Mouse (Mus musculus) neural tube, embryonic 11.5 days (tissue): ENCODE results near the gene Ctns. TPM values are rescaled to one million over a fixed set of nuclear protein-coding genes. Genes with fewer than 3 reads are reported as not detected.

Source experiments
- ATAC-seq: fragments of 200-750 bp; cut with Nextera tagmentation; 2 replicates; pipeline ENCODE4 v1.8.0; 2017; ENCODE audit warnings: moderate number of reproducible peaks, mild to moderate bottlenecking, moderate TSS enrichment, moderate library complexity; ENCODE audit not compliant: insufficient read depth, low FRiP score, low TSS enrichment
- DNase-seq: peaks from one replicate; pipeline ENCODE4 v3.0.0-alpha.2; 2015; ENCODE audit warnings: low spot score
- H3K27ac ChIP-seq: fragments of 300-500 bp; sonication (generic); 2 replicates; pipeline ENCODE4 v1.5.1; 2014; ENCODE audit warnings: low read depth, mild to moderate bottlenecking, low read length
- H3K27me3 ChIP-seq: fragments of 300-500 bp; sonication (generic); 2 replicates; pipeline ENCODE4 v1.6.1; 2014; ENCODE audit warnings: mild to moderate bottlenecking, low read length, mixed read lengths; ENCODE audit not compliant: control insufficient read depth, insufficient read depth
- H3K36me3 ChIP-seq: fragments of 300-500 bp; sonication (generic); 2 replicates; pipeline ENCODE4 v1.6.1; 2014; ENCODE audit warnings: mild to moderate bottlenecking, low read length, moderate library complexity, mixed read lengths; ENCODE audit not compliant: control insufficient read depth, insufficient read depth
- H3K4me1 ChIP-seq: fragments of 300-500 bp; sonication (generic); 2 replicates; pipeline ENCODE4 v1.6.1; 2014; ENCODE audit warnings: low read length, mixed read lengths; ENCODE audit not compliant: control insufficient read depth, insufficient read depth
- H3K4me2 ChIP-seq: fragments of 300-500 bp; sonication (generic); 2 replicates; pipeline ENCODE4 v1.6.1; 2014; ENCODE audit warnings: low read depth, mild to moderate bottlenecking, moderate library complexity
- H3K4me3 ChIP-seq: fragments of 300-500 bp; sonication (generic); 2 replicates; pipeline ENCODE4 v1.5.1; 2014; ENCODE audit warnings: low read depth, low read length
- H3K9ac ChIP-seq: fragments of 300-500 bp; sonication (generic); 2 replicates; pipeline ENCODE4 v1.6.1; 2014; ENCODE audit warnings: mild to moderate bottlenecking, low read length
- H3K9me3 ChIP-seq: fragments of 300-500 bp; sonication (generic); 2 replicates; pipeline ENCODE4 v1.6.1; 2016; ENCODE audit warnings: low read length; ENCODE audit not compliant: control insufficient read depth
- WGBS: fragments of 180-500 bp; shearing (Covaris S2); extraction: QIAGEN DNeasy Blood & Tissue Kit; methylation state at CpG from one replicate; pipeline ENCODE4 v1.1.7; 2014; 5-methylcytosine and 5-hydroxymethylcytosine counted together
- polyA plus RNA-seq: library from polyadenylated mRNA; unstranded; fragments of >200 nt; fragmentation: Nextera tagmentation; extraction: Ambion mirVana; gene quantifications from 2 replicates; pipeline ENCODE4 v1.2.1, GENCODE M21; 2014

The Ctns gene
- polyA plus RNA-seq, 1 experiment from 2014 or later = 21.3 TPM

DNA sequence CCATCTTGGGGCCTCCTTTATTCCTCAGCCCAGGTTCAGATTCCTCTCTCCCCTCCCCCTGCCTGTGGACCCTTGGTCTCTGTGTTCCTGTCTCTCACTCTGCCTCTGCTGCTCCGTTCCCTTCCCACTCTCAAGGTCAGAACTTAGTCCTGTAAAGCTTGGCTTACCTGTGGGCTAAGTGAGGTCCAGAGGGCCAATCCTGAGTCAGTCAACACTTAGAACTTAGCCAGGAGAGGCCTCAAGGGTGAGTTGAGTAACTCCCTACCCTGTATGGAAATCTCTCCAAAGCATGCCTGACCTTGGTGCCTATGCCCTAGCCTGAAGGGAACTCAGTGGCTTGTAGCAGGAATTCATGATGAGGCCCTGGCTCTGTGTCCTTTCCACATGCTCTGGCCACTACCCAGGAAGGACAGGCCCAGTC is 54.6 kb downstream of the Ctns start:
- H3K4me2 ChIP-seq = no peak overlapping the region
- no peaks in the 10 kb centered on the region for H3K27me3 ChIP-seq
- no peaks in the 10 kb centered on the region for H3K4me1 ChIP-seq
- H3K9me3 ChIP-seq = no peaks in the 10 kb centered on the region
- WGBS = 53% methylated on average over 1 of the region's 1 CpGs
- no peak for ATAC-seq
- no peak for DNase-seq
- H3K27ac ChIP-seq = no peak overlapping the region
- H3K9ac ChIP-seq = no peak overlapping the region
- H3K36me3 ChIP-seq = no peaks in the 10 kb centered on the region
- no peak overlapping the region for H3K4me3 ChIP-seq

DNA sequence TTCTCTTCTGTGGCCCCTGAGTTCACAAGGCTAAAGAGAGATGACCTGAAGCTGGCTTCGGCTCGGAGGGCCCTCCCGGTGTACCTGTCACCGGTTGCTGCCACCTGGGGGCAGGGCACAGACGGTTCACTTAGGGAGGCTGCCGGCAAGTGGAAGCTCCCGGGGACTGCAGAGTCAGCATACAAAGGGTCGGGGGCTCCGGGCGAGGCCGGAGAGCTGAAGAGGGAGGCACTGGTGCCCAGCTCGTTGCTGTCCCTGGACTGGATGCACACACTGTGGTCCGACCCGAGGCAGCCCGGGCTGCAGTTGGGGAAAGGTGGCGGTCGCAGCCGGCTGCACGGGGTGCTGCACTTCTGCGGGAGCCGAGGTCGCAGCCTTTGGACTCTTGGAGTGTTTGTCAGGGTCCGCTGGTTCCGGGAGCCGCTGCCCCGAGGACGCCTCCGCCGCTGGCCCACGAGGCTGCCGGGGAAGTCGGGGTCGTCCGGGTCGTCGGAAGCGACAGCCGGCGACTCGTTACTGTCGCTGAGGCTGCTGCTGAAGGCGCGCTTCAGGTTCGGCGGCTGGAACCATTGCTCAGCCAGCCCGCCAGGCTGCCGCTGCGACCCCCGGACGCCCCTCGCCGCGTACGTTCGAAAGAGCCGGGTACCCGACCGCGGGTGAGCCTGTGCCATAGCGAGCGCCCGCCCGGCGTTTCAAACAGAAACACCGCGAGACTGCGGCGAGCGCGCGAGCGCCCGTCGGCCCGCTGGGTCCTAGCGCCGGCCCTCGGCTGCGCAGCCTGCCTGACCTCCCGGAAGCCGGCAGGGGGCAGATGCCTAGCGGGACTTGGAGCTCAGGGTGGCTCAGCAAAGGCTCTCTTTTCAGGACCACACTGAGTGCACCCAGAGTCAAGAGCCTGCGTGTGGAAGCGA is 61.0 kb downstream of the Ctns start, which contains the start of gene Haspin:
Haspin (minus strand) TSS at position 704 of the 911 bp plus-strand sequence.
- Histone ChIP-seq H3K9me3 (no peaks in the 10 kb centered on the region), H3K4me2 (peak within 1 kb of the TSS; percentile 73), H3K4me3 (peak within 1 kb of the TSS; percentile 86), H3K4me1 (peaks cover 3% of the 10 kb centered on the region; the same call in 1 of the 2 replicates), H3K27ac (no peak within 1 kb of the TSS), H3K27me3 (no peaks in the 10 kb centered on the region), H3K9ac (peak within 1 kb of the TSS; percentile 83), H3K36me3 (peaks cover 4% of the 10 kb centered on the region)
- DNase-seq (peak; percentile 94), ATAC-seq (peak; percentile 94)
- under 1% methylated on average over 77 of the region's 84 CpGs for WGBS

DNA sequence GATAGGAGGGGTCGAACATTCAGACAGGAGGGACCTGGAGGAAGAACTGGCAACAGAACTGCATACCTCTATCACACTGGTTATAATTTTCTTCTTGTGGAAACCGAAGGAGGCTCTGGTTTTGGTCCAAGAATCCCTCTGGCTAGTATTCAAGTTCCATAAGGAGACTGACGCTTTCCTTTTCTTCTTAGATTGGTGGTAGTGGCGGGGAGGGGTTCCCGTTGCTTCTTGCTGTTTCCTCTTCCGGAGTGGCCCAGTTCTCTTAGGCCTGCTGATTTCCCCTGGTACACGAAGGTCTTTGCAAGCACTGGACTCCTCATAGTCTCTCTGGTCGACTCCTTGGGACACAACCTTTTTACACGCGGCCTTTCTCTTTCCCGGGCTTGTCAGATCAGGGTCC is 61.7 kb downstream of the Ctns start:
- ATAC-seq = no peak
- WGBS = 40% methylated on average over 11 of the region's 11 CpGs

DNA sequence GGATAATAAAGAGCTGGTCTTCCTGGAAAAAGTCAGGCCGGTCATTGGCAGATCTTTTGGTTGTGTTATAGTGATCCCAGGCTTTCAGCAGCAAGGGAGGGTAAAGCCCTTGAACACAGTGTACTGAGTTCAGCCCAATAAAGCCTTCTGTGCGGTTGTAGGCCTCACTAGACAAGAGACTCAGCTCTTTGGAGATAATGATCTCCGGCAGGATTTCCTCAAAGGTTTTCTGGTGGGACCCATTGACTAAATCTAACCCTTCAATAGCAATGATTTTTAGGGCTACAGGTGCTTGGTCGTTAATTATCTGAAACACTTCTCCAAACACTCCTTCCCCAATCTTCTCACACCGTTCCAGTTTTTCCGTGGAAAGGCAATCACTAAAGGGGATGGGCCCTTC is 62.3 kb downstream of the Ctns start:
- no peak for ATAC-seq
- peak overlapping the region; percentile 86 for H3K4me3 ChIP-seq
- H3K9ac ChIP-seq = no peak overlapping the region

More for the DNA sequence above, 61.7 kb downstream of the Ctns start:
- Histone ChIP-seq H3K36me3 (peaks cover 4% of the 10 kb centered on the region), H3K9me3 (no peaks in the 10 kb centered on the region), H3K4me1 (peaks cover 3% of the 10 kb centered on the region; the same call in 1 of the 2 replicates), H3K27ac (no peak overlapping the region), H3K9ac (peak overlapping the region; percentile 83), H3K4me2 (peak overlapping the region; percentile 73), H3K27me3 (no peaks in the 10 kb centered on the region), H3K4me3 (peak overlapping the region; percentile 86)
- no peak for DNase-seq

DNA sequence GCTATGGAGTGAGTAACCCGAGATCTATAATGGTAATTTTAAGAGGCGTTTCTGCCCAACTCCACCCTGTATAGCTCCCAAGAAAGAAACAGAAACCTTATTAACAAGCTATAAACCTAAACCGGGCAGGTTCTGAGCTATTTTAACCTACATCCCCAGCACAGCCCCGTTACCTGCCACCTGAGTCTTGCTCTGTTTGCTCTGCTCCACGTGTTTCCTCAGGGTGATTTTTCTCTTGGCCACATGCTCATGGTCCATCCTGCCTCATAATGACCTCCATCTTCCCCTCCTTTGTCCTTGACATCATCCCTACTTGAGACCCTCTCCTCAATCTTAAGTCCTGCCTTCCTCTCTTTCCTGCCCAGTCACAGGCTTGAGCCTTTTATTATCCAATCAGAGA is 64.6 kb downstream of the Ctns start:
- no peak overlapping the region for H3K4me2 ChIP-seq

More for the DNA sequence above, 62.3 kb downstream of the Ctns start:
- Histone ChIP-seq H3K4me2 (peak overlapping the region; percentile 73), H3K36me3 (peaks cover 4% of the 10 kb centered on the region), H3K27ac (no peak overlapping the region), H3K27me3 (no peaks in the 10 kb centered on the region), H3K9me3 (no peaks in the 10 kb centered on the region), H3K4me1 (peaks cover 3% of the 10 kb centered on the region; the same call in 1 of the 2 replicates)
- WGBS = 72% methylated on average over 6 of the region's 6 CpGs
- no peak for DNase-seq

More for the DNA sequence above, 64.6 kb downstream of the Ctns start:
- H3K4me1 ChIP-seq = peaks cover 3% of the 10 kb centered on the region; the same call in 1 of the 2 replicates
- DNase-seq (no peak), ATAC-seq (no peak)
- H3K27me3 ChIP-seq = no peaks in the 10 kb centered on the region
- H3K36me3 ChIP-seq = peaks cover 4% of the 10 kb centered on the region
- H3K27ac ChIP-seq = no peak overlapping the region
- 95% methylated on average over 5 of the region's 5 CpGs for WGBS
- no peaks in the 10 kb centered on the region for H3K9me3 ChIP-seq
- H3K9ac ChIP-seq = no peak overlapping the region
- H3K4me3 ChIP-seq = no peak overlapping the region

Other genes with a start within 250 kb of the Ctns start
- gene Atp2a3, start 237.9 kb downstream of the Ctns start, polyA plus RNA-seq = 1.9 and 2.2 TPM in 2 replicates
- 2.4 and 2.5 TPM in 2 replicates for gene P2rx1, start 199.9 kb downstream of the Ctns start, polyA plus RNA-seq
- 5.7 and 6.5 TPM in 2 replicates for gene Camkk1, start 180.0 kb downstream of the Ctns start, polyA plus RNA-seq
- gene Ncbp3, start 151.3 kb downstream of the Ctns start, polyA plus RNA-seq = 11.1 and 12.5 TPM in 2 replicates
- gene Itgae, start 108.5 kb downstream of the Ctns start, polyA plus RNA-seq = 0.34 and 0.42 TPM in 2 replicates
- 16.0 and 17.6 TPM in 2 replicates for gene Haspin, start 60.7 kb downstream of the Ctns start, polyA plus RNA-seq
- gene P2rx5, start 38.6 kb downstream of the Ctns start, polyA plus RNA-seq = 0.31 and 0.51 TPM in 2 replicates
- 119 and 131 TPM in 2 replicates for gene Emc6, start 22.0 kb downstream of the Ctns start, polyA plus RNA-seq
- gene Tax1bp3, start 22.0 kb downstream of the Ctns start, polyA plus RNA-seq = 225 and 227 TPM in 2 replicates
- 0.73 and 1.6 TPM in 2 replicates for gene Shpk, start 418 bp upstream of the Ctns start, polyA plus RNA-seq
- 0.18 TPM in 1 of 2 replicates, not detected in the other for gene Trpv1, start 35.2 kb upstream of the Ctns start, polyA plus RNA-seq
- gene Trpv3, start 68.3 kb upstream of the Ctns start, polyA plus RNA-seq = 0.04 TPM in 2 replicates
- 0.15 TPM in 1 of 2 replicates, not detected in the other for gene Aspa, start 130.6 kb upstream of the Ctns start, polyA plus RNA-seq
- not detected in 2 replicates for gene Gm49340, start 130.7 kb upstream of the Ctns start, polyA plus RNA-seq
- gene Spata22, start 130.7 kb upstream of the Ctns start, polyA plus RNA-seq = not detected in 2 replicates
- not detected in 2 replicates for gene Olfr20, start 151.7 kb upstream of the Ctns start, polyA plus RNA-seq
- not detected in 2 replicates for gene Olfr376, start 172.2 kb upstream of the Ctns start, polyA plus RNA-seq
- not detected in 2 replicates for gene Olfr1, start 200.6 kb upstream of the Ctns start, polyA plus RNA-seq
- gene Olfr378, start 229.4 kb upstream of the Ctns start, polyA plus RNA-seq = not detected in 2 replicates